Mouse (Mus musculus) megakaryocyte, adult 5-6 weeks (primary cell): Measurements from ENCODE around the gene Desi2. TPM values are rescaled to one million over a fixed set of nuclear protein-coding genes. Genes with fewer than 3 reads are reported as not detected.
"Not testable (repeated sequence)": the region's sequence is repeated elsewhere in the genome, so short reads cannot be mapped to it uniquely, and the experiment has no call there.

ENCODE experiments used
- ATAC-seq: 2 replicates; pipeline ENCODE4 v1.8.0; 2016; ENCODE audit warnings: mild to moderate bottlenecking, inconsistent platforms; ENCODE audit not compliant: poor library complexity, severe bottlenecking
- total RNA-seq, 2 experiments: library from RNA; stranded (forward) in 1 of 2; stranded (reverse) in 1 of 2; fragments of 153-499, 151-499 nt in 1 of 2; fragments of 221-1000, 200-1000 nt in 1 of 2; gene quantifications; 2 replicates each; pipeline versions ENCODE4 v1.2.3 to v1.2.4; 2015 to 2017

Desi2 gene
- total RNA-seq, 2 experiments from 2014 or later = 7.8 to 10.2 TPM

DNA sequence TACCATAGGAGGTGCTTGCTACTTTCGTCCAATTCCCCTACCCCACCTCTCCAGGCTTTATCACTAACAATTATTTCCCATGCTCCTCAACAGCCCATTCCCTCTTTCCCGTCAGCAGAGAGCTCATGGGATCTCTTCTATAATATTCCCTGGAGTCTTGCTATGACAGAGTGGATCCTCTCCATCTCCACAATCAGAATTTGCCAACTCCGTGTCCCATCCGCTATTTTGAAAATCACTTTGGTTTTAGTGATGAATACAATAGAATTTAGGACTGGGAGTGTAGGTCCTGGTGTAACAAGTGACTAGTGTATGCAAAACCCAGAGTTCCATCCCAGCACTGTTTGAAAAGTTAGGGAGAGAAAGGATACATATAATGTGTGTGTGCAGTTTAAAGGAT, 69.1 kb downstream of the Desi2 start:
- no peak for ATAC-seq

- ATAC-seq = no peak
These were observed 71.6 kb downstream of the Desi2 start for GRCm38 (mm10) chr1:178258821-178259220.

GRCm38 (mm10) chr1:178265381-178265780, 78.2 kb downstream of the Desi2 start:
- ATAC-seq = not testable (repeated sequence)

- ATAC-seq = no peak
These were observed 83.4 kb downstream of the Desi2 start for GRCm38 (mm10) chr1:178270635-178271034.

DNA sequence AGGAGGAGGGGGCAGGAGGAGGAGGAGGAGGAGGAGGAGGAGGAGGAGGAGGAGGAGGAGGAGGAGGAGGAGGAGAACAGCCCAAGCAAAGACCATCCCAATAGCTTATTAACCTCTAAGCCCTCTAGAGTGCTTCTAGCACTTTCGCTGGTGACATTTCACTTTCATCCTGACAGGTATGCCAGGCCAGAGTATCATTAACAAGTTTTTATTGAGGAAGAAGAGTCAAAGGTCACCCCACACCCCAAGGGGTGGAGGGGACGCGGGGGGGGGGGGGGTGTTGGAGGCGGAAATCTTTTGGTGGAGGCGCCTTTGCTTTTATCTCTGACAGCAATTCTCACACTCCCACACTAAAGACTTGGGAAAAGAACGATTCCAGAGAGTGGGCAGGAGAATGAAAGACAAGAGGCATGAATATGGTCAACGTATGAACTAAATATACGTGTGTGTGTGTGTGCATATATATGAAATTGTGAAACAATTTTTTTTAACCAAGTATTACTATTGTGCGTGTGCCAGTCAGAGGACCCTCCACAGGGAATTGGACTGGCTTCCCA, 88.0 kb downstream of the Desi2 start:
- ATAC-seq = no peak

GRCm38 (mm10) chr1:178275738-178276053, 88.5 kb downstream of the Desi2 start:
- no peak for ATAC-seq

DNA sequence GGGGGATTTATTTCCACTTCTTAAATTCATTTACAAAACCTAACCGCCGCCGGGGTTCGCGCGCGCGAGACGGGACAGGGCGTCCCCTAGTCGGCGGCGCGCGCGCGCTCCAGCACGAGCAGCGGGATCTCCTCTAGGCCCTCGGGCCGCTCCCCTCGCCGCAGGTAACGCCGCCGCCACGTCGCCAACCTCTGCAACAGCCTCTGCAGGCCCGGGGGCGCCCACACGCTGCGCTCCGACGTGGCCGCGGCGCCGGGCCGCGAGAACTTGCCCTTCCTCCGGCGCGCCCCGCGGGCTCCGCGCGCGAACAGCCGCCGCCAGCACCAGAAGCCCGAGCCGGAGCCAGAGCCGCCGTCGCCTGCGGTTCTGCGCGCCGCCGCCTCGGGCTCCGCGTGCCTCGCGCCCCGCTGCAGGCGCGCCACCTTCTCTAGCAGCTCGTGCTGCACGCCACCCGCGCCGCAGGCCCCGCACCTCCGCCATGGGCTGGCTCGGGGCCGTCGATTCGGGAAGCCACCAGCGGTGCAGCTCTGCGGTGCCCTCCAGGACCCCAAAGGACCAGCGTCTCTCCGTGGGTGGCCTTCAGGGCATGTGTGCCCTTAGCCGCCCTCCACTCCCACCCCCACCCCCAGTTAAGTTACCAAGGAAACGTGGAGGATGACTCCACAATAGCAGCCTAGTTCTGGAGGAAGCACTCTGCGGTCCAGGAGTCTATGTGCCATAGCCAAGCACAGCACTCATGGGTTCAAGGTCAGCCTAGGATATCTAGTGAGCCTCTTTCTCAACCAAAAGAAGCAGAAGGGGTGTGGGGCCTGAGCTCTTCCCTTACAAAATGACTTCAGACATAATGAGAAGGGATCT, 89.1 kb downstream of the Desi2 start:
- ATAC-seq = peak; percentile 40

- ATAC-seq = not testable (repeated sequence)
These were observed 96.1 kb downstream of the Desi2 start for GRCm38 (mm10) chr1:178283314-178283713.

DNA sequence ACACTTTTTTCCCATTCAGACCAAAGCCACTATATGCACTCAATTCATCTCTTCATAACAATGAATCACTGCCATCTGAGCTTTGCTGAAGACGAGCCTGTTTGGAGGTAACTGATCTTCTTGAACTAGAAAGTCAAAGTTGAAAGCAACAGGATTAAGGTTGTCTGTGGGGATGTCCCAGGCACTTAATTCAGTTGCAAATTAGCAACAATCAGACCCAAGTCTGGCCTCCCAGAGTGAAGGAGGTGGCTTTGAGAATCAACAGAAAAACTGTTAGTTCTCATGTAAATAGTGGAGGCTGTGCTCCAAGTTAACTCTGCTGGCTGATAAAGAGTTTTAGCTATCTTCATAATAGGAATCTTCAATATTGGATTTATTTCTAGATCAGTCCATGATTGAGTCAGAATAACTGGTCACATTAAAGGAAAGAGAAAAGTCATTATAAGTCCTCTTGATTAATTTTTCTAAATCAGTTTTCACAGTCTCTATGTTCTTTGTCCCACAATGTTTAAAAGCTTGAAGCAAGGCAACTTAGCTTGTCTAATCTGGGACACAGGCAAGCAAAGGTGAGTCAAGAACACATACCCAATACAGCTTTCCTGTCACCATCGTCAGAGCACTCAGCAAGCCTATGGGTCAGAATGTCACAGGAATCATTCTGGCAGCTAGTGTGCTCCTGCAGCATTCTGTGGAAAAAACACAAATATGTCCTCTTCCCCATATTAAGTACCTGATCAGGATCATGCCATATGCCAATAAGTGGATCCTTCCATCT, 96.9 kb downstream of the Desi2 start:
- no peak for ATAC-seq

DNA sequence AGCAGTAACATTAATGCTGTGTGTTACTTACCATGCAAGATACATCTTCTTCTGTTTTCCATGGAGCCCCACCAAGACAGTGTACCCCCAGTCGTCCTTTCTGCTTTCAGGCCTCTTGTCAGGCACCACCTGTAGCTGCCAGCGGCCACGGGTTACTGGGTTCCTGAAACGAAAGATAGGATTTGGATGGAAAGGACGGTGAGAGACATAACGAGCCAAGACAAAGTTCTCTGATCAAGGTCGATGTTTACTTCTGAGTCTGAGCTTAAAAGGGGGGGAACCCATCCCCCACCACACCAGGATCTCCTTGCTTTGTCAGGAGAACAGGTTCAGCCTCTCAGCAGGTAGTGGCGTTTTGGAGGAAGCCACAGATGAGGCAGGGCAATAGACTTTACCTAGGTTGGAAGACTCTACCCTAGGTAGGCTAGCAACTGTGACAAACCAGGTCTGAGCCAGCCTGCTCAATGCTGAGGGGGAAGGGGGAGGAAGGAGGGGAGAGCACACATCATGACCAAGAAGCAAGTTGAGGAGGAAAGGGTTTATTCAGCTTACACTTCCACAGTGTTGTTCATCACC, 100.5 kb downstream of the Desi2 start:
- no peak for ATAC-seq

GRCm38 (mm10) chr1:178291716-178292115, 104.5 kb downstream of the Desi2 start:
- no peak for ATAC-seq

DNA sequence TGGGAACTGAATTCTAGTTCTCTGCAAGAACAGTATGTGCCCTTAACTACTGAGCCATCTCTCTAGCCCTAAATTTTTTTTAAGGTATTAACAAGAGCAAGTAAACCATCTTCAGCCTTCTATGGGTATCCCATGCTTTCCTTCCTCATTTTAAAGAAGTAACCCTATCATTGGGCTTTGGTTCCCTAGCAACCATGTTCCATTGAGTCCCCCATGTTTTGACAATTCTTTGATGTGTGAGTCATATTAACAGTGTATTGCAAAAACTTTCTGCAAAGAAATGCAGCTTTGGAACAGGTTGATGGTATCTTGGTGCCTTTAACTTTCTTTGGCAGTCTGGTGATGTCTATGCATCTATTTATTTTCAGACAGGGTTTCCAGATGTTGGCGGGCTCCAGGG, 106.8 kb downstream of the Desi2 start:
- ATAC-seq = no peak

- not testable (repeated sequence) for ATAC-seq
These were observed 114.0 kb downstream of the Desi2 start for GRCm38 (mm10) chr1:178301261-178301660.

- peak; percentile 93 for ATAC-seq
These were observed 116.2 kb downstream of the Desi2 start for GRCm38 (mm10) chr1:178303425-178303824.

Other genes with a start within 250 kb of the Desi2 start
- gene Catspere2, start 204.0 kb upstream of the Desi2 start, total RNA-seq (2015) = not detected in 2 replicates
- gene Catspere2, start 204.0 kb upstream of the Desi2 start, total RNA-seq (2017) = not detected in 2 replicates
- 163 and 174 TPM in 2 replicates for gene Cox20, start 131.7 kb downstream of the Desi2 start, total RNA-seq (2015)
- gene Cox20, start 131.7 kb downstream of the Desi2 start, total RNA-seq (2017) = 137 and 158 TPM in 2 replicates
- 418 and 446 TPM in 2 replicates for gene Hnrnpu, start 150.4 kb downstream of the Desi2 start, total RNA-seq (2015)
- gene Hnrnpu, start 150.4 kb downstream of the Desi2 start, total RNA-seq (2017) = 321 and 398 TPM in 2 replicates
- gene Efcab2, start 218.7 kb downstream of the Desi2 start, total RNA-seq (2015) = 0.80 and 1.2 TPM in 2 replicates
- gene Efcab2, start 218.7 kb downstream of the Desi2 start, total RNA-seq (2017) = 2.0 and 2.8 TPM in 2 replicates